Mouse (Mus musculus) cerebral cortex, adult 2 months (tissue): ENCODE results near the gene Gtpbp3.

Source experiments
- WGBS: fragments of 180-500 bp; shearing (Covaris S2); methylation state at CpG from one replicate; pipeline ENCODE4 v1.1.7; 2018; 5-methylcytosine and 5-hydroxymethylcytosine counted together

The Gtpbp3 gene

DNA sequence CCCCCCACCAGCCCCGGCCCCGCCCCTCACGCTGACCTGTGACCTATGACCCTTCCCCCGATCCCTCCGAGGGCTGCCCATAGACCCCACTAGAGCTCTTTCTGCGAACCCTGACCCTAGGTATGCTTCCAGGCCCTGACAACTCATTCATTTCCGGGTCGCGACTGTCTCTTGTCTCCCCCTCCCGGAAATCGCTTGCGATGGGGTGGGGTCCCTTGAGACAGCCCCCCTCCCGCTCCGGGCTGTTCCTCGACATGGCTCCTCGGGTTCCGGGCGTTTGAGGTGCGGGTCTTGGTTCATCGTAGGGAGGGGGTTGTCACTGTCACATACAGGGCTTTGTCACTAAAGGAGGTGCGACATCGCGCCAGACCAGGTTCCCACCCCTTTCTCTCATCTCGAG, 18.5 kb upstream of the Gtpbp3 start:
- under 1% methylated on average over 24 of the region's 24 CpGs for WGBS

DNA sequence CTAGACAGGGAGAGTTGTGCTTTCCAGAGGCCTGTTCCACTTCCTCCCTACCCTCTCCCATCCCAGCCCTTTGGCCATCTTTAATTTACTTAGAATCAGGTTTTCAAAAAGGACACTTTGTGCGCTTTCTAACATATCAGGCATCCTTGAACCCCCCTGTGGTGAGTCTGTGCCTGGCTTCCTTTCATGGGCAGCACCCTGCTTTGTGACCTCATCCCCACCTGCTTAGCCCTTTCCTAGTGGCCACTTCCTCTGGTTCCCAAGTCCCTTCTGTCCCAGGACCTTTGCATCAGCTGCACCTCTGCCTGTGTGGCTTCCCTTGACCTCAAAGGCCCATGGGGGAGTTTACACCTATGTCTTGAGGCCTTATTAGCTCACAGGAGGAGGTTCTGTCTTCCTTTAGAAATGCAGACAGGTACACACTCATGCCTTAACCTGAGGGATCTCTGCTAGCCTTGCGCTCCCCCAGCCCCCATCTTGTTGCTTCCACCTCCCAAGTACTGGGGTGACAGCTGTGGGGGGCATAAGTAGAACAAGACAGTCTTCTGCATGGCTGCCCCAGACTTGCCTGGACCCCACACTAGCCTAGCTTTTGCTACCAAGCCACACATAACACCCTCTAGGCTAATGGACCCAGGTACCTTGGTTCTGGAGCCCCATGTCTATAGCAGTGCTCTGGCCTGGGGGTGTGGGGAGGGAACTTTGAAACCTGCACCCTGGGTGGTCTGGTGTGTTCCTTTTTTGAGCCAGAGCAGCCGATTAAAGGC, 17.6 kb upstream of the Gtpbp3 start:
- WGBS = 64% methylated on average over 3 of the region's 3 CpGs

DNA sequence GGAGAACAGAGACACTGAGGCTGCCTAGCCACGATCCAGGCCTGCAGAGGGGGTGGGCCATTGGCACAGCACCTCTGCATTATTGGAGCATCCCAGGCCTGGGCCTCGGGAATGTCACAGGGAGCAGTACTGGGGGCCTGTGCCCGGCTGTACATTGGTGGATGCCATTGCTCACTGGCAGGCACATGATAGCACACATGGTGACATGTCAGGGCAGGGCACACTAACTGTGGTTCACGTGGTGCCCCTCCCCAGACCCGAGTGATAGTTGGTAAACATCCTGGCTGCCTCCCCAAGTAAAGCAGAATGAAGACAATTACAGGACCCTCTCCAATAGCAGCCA, 17.0 kb upstream of the Gtpbp3 start:
- 64% methylated on average over 5 of the region's 5 CpGs for WGBS

- WGBS = 95% methylated on average over 17 of the region's 17 CpGs
Observed at GRCm38 (mm10) chr8:71471861-71472260, 16.0 kb upstream of the Gtpbp3 start.

GRCm38 (mm10) chr8:71472601-71473386, 15.1 kb upstream of the Gtpbp3 start:
- WGBS = 79% methylated on average over 8 of the region's 8 CpGs

DNA sequence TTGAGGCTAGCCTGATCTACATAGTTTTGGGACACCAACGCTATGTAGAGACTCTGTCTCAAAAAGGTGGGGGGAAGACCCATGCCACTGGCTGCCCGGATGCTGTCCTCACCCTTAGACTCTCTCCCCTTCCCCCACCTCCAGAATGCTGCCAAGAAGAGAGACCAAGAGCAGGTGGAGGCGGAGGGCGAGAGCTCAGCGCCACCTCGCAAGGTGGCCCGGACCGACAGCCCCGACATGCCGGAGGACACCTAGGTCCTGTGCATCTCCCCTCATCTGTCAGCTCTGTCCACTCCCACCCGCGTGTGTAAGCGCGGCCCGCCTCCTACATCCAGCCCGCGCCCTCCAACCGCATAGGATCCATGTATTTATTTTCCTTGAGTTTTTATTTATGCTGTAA, 13.6 kb upstream of the Gtpbp3 start:
- 91% methylated on average over 18 of the region's 18 CpGs for WGBS

- 81% methylated on average over 25 of the region's 25 CpGs for WGBS
Observed at GRCm38 (mm10) chr8:71474785-71475701, 12.9 kb upstream of the Gtpbp3 start.

GRCm38 (mm10) chr8:71475702-71476075, 12.2 kb upstream of the Gtpbp3 start:
- 21% methylated on average over 4 of the region's 4 CpGs for WGBS

DNA sequence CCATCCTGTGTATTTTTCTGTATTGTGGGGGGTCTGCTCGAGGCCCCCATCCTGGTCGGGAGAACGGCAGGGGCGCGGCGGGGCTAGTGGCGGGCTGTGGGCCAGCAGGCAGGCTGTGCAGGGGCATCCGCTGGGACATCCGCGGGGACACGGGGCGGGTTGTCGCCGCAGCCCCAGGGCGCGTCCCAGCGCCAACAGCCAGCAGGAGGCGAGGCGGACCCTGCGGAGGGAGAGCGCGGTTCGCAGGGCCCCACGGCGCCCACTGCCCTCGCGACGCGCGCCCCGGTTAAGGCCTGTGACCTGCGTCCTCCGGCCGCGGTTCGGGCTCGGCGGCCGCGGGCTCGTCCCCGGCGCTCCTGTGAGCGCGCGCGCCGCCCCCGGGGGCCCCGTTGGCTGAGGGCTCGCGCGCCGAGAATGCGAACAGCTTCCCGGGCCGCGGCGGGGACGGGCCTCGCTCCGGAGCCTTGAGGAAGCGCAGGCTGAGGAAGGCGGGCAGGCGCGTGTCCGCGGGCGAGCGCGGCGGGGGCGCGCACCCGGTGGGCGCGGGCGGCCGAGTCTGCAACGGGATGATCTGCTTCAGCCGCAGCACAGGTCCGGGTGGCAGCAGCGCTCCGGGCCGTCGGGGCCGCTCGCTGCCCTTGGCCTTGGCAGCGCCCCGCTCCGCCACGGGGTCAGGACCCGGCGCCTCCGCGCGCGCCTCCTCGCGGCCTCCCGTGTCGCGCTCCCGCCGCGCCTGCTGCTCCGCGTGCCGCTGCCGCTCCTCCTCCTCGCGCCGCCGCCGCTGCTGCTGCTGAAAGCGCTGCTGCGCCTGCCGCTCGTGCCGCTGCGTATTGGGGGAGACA, 11.6 kb upstream of the Gtpbp3 start:
- under 1% methylated on average over 104 of the region's 121 CpGs for WGBS

DNA sequence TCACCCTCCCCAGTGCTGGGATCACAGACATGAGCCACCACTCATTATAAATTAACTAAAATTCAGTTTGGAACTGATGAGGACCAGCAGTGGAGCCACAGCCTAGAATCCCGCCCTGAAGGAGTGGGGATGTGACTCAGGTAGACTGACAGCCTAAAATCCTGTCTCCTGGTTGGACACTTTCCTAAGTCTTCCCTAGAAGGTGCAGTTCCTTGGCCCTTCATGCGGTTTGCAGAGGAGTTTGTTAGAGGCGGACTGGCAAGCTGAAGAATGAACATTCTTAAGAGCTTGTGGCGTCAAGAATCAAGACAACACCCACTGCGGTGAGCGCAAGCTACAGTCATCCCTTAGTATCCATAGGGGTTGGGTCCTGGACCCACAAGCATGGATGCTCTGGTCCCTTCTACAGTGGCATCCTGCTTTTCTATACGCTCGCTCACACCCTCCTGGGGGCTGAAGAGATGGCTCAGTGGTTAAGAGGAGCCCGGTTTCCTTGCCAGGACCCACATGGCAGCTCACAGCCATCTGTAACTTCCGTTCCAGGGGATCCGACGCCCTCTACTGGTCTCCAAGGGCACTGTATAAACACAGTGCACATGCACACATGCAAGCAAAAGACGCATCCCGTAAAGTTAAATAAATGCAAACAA, 10.6 kb upstream of the Gtpbp3 start:
- 45% methylated on average over 14 of the region's 14 CpGs for WGBS

DNA sequence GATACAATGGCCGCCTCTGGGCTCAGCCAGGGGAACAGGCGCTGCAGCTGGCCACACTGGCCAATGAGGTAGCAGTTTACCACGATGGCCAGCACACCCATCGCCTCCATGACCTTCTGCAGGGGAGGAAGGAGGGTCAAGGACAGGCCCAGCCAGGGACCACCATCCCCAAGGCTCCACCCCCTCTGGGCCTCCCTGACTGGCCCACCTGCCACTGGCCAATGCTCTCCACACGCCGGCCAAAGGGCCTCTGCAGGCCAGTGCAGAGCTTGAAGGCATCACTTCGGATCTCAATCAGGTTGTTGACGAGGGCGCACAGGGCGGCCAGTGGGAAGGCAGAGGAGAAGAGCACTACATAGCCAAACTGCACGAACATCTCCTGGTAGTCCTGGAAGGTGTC, 9.0 kb upstream of the Gtpbp3 start:
- WGBS = 95% methylated on average over 11 of the region's 11 CpGs

- 63% methylated on average over 8 of the region's 8 CpGs for WGBS
Observed at GRCm38 (mm10) chr8:71483932-71484331, 4.0 kb upstream of the Gtpbp3 start.

- 93% methylated on average over 19 of the region's 19 CpGs for WGBS
Observed at GRCm38 (mm10) chr8:71484736-71485135, 3.2 kb upstream of the Gtpbp3 start.

- WGBS = 4% methylated on average over 58 of the region's 58 CpGs
Observed at GRCm38 (mm10) chr8:71485142-71486135, 2.5 kb upstream of the Gtpbp3 start, which contains the start of gene Ano8. Gene Ano8, minus strand, starts transcription at chr8:71485963.

DNA sequence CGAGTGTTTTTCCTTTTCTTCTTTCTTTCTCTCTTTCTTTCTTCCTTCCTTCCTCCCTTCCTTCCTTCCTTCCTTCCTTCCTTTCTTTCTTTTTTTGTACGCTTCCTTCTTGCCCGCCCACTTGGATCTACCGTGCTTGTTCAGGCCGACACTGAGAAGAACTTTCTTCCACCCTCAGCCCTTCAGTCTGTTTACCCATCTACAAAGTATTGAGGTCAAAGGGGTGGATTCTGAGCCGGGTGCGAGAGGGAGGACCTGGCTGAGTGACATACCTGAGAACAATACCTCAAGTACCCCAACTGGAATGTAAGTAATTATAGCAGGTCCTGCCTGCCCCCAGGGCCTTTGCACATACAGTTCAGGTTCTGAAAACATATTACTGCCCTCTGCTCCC, 1.8 kb upstream of the Gtpbp3 start:
- WGBS = 3% methylated on average over 7 of the region's 7 CpGs

DNA sequence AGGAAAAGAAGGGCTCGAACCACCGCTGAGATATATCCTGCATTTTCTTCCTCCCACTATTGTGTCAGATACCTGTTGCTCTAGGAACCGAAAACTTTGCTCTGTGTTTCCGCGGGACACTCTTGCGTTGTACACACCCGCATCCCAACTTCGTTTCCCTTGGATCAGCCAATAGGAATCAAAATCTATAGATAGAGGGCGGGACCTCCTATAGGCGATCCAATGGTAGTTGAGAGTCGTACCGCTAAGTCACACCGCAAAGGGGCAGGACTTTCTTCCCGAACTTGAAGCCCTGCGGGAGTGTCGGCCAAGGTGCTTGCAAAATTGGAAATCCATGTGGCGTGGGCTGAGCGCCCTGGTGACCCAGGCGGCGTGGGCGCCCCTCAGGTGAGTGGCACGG, 551 bp downstream of the Gtpbp3 start:
- WGBS = 1% methylated on average over 22 of the region's 22 CpGs

DNA sequence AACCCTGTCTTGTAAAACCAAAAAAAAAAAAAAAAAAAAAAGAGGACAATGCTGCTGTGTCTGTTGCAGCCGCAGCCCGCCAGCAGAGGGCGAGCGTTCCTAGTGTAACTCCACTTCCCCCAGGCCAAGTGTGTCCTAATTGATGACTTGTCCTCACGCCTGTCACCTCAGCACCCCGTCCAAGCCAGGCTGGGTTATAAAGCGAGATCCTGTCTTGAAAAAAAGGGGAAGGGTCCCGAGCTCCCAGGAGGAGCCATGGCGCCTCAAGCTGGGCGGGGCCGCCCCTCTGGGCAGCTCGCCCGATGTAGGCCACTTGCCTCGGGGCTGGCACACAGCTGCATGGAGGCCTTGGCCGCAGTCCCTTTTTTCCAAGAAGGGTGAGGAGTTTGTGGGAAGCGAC, 7.1 kb downstream of the Gtpbp3 start:
- WGBS = 10% methylated on average over 16 of the region's 16 CpGs

DNA sequence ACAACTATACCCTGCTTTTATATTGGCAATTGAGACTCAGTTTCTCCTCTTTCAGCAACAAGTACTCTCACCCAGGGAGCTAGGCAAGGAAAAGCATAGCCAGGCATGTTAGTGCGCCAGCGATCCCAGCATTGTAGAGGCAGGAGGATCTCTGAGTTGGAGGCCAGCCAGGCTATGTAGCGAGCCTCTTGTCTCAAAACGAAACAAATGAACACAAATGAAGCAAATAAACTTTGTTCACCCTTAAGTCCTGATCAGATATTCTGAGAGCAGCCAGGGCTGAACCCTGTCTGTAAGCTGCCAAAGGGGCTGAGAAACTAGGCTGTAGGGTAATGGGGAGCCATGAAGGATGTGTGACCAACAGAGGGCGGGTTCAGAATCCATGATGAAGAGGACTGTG, 7.9 kb downstream of the Gtpbp3 start:
- WGBS = 83% methylated on average over 5 of the region's 5 CpGs

- 42% methylated on average over 11 of the region's 11 CpGs for WGBS
Observed at GRCm38 (mm10) chr8:71496481-71496880, 8.6 kb downstream of the Gtpbp3 start.
